In genomic region chr17:7292012-7292684, GRCm38 (mm10) we compare ENCODE assay signal across 12 mouse cellular contexts. TPM values are rescaled to one million over a fixed set of nuclear protein-coding genes. Genes with fewer than 3 reads are reported as not detected.
A peak's percentile ranks its signal among the peaks of the same experiment; 100 is the strongest.
DNase-seq lines count a peak whose midpoint lies in the region; ATAC-seq and TF ChIP-seq lines count a peak whose summit lies in the region.
"Had no signal": no experiment of that assay in that cellular context is flagged by ENCODE, and none has a peak within 500 bp of the region (broad histone marks: within the 10 kb centered on the region; RNA-seq: fewer than 3 reads in every experiment).

No protein-coding gene starts in this region.

- DNase-seq in limb, embryonic 10.5 days (ENCODE audit: low spot score) = no peak
- peak; percentile 74 to 77 for DNase-seq in cerebellum, postnatal 14 days
- DNase-seq in midbrain, postnatal 0 days (ENCODE audit: low spot score) = peak; percentile 77
- DNase-seq in kidney, adult 11 months = no peak
- DNase-seq in adrenal gland, postnatal 25 days = no peak
- DNase-seq: kidney, postnatal 36 days; lung, adult 2 months; thymus, postnatal 36 days had no signal

- 80% methylated on average over 11 of the region's 11 CpGs for WGBS in limb, embryonic 13.5 days
- 85% methylated on average over 11 of the region's 11 CpGs for WGBS in limb, embryonic 10.5 days
- WGBS in forebrain, embryonic 16.5 days = 39% methylated on average over 11 of the region's 11 CpGs
- WGBS in midbrain, postnatal 0 days = 56% methylated on average over 11 of the region's 11 CpGs

- no peak overlapping the region for H3K9ac ChIP-seq in limb, embryonic 13.5 days
- H3K9ac ChIP-seq in forebrain, embryonic 16.5 days (replicated peaks; ENCODE audit: low read depth, low read length) = no peak overlapping the region
- no peak overlapping the region for H3K9ac ChIP-seq in midbrain, postnatal 0 days (replicated peaks; ENCODE audit: low read length, poor library complexity, severe bottlenecking)

- H3K27me3 ChIP-seq in limb, embryonic 13.5 days = no peaks in the 10 kb centered on the region
- H3K27me3 ChIP-seq in limb, embryonic 10.5 days (ENCODE audit: low read depth, poor library complexity, severe bottlenecking) = no peaks in the 10 kb centered on the region
- no peaks in the 10 kb centered on the region for H3K27me3 ChIP-seq in forebrain, embryonic 16.5 days (replicated peaks; ENCODE audit: control insufficient read depth, insufficient read depth, low read length)
- H3K27me3 ChIP-seq in midbrain, postnatal 0 days (ENCODE audit: insufficient read depth, low read length) = no peaks in the 10 kb centered on the region
- H3K27me3 ChIP-seq: megakaryocyte, embryonic 14.5 days had no signal

- no peak overlapping the region for H3K27ac ChIP-seq in limb, embryonic 13.5 days
- no peak overlapping the region for H3K27ac ChIP-seq in limb, embryonic 10.5 days
- peak overlapping the region; percentile 76 for H3K27ac ChIP-seq in forebrain, embryonic 16.5 days (ENCODE audit: low read length)
- H3K27ac ChIP-seq in midbrain, postnatal 0 days (ENCODE audit: low read depth, low read length) = no peak overlapping the region

- ATAC-seq in limb, embryonic 13.5 days (ENCODE audit: low FRiP score, low read depth) = peak; percentile 66
- peak; percentile 87 for ATAC-seq in forebrain, embryonic 16.5 days
- peak; percentile 53; the same call in 1 of the 2 replicates for ATAC-seq in midbrain, postnatal 0 days (ENCODE audit: low FRiP score)

- peaks cover 33% of the 10 kb centered on the region for H3K36me3 ChIP-seq in limb, embryonic 13.5 days
- H3K36me3 ChIP-seq in limb, embryonic 10.5 days = peaks cover 24% of the 10 kb centered on the region
- H3K36me3 ChIP-seq in forebrain, embryonic 16.5 days (ENCODE audit: control insufficient read depth, insufficient read depth) = no peaks in the 10 kb centered on the region
- peaks cover 4% of the 10 kb centered on the region; the same call in 1 of the 2 replicates for H3K36me3 ChIP-seq in midbrain, postnatal 0 days (ENCODE audit: insufficient read depth, low read length)

- H3K4me3 ChIP-seq in limb, embryonic 13.5 days = no peak overlapping the region
- H3K4me3 ChIP-seq in limb, embryonic 10.5 days = no peak overlapping the region
- no peak overlapping the region for H3K4me3 ChIP-seq in forebrain, embryonic 16.5 days (replicated peaks; ENCODE audit: low read length)
- no peak overlapping the region for H3K4me3 ChIP-seq in midbrain, postnatal 0 days (ENCODE audit: low read depth, low read length)
- H3K4me3 ChIP-seq: megakaryocyte, embryonic 14.5 days had no signal

- no peaks in the 10 kb centered on the region for H3K9me3 ChIP-seq in limb, embryonic 13.5 days
- H3K9me3 ChIP-seq in limb, embryonic 10.5 days (replicated peaks) = no peaks in the 10 kb centered on the region
- no peaks in the 10 kb centered on the region for H3K9me3 ChIP-seq in forebrain, embryonic 16.5 days (ENCODE audit: control insufficient read depth, low read length)
- H3K9me3 ChIP-seq in midbrain, postnatal 0 days (ENCODE audit: low read length) = no peaks in the 10 kb centered on the region
- H3K9me3 ChIP-seq: megakaryocyte, embryonic 14.5 days had no signal

- no peaks in the 10 kb centered on the region for H3K4me1 ChIP-seq in limb, embryonic 13.5 days
- H3K4me1 ChIP-seq in limb, embryonic 10.5 days = no peaks in the 10 kb centered on the region
- peaks cover 12% of the 10 kb centered on the region for H3K4me1 ChIP-seq in forebrain, embryonic 16.5 days (replicated peaks; ENCODE audit: control insufficient read depth, insufficient read depth, low read length)
- H3K4me1 ChIP-seq in midbrain, postnatal 0 days (ENCODE audit: insufficient read depth, low read length) = no peaks in the 10 kb centered on the region
- H3K4me1 ChIP-seq: megakaryocyte, embryonic 14.5 days had no signal

- TF ChIP-seq CTCF in midbrain, postnatal 0 days (IDR thresholded peaks at IDR 0.05) = no peak

- no peak overlapping the region for H3K4me2 ChIP-seq in limb, embryonic 13.5 days (replicated peaks)
- no peak overlapping the region for H3K4me2 ChIP-seq in forebrain, embryonic 16.5 days (ENCODE audit: low read length)
- no peak overlapping the region for H3K4me2 ChIP-seq in midbrain, postnatal 0 days (ENCODE audit: low read depth, low read length, poor library complexity, severe bottlenecking)

RNA-seq across cellular contexts. Expression of gene Tcp10a, which starts 32.3 kb away (rescaled TPM):
- polyA plus RNA-seq in limb, embryonic 13.5 days (2015; fragmentation: Nextera tagmentation; extraction: Ambion mirVana) = not detected in 2 replicates
- not detected in 2 replicates for polyA plus RNA-seq in limb, embryonic 10.5 days (2016; fragmentation: Nextera tagmentation; extraction: Ambion mirVana)
- polyA plus RNA-seq in forebrain, embryonic 16.5 days (2015; fragmentation: Nextera tagmentation; extraction: Ambion mirVana) = not detected in 2 replicates
- not detected in 2 replicates for total RNA-seq in midbrain, postnatal 0 days (2014; rRNA removed)
- 0.11 TPM in 1 of 2 replicates, not detected in the other for polyA plus RNA-seq in midbrain, postnatal 0 days (2015; fragmentation: Nextera tagmentation; extraction: Ambion mirVana)
- 0.24 TPM in 1 of 2 replicates, not detected in the other for total RNA-seq in adrenal gland, postnatal 25 days (2021)
- total RNA-seq: heart, adult 8-10 months had no signal
- polyA plus RNA-seq: lung, adult 2 months had no signal

Comparison
In these comparisons a context has a peak if more than half of its experiments do, and no peak if none do; other contexts are left out.
1. DNase-seq: peak in cerebellum, postnatal 14 days (2 of 2) and midbrain, postnatal 0 days (single experiment); none in limb, embryonic 10.5 days (single experiment), kidney, adult 11 months (single experiment) and adrenal gland, postnatal 25 days (single experiment).
2. Peak in every context shown above with its lines, with median percentiles within 50 percentile points of each other: ATAC-seq.